Mouse (Mus musculus): ENCODE measurements around the gene Arhgef1.

DNA sequence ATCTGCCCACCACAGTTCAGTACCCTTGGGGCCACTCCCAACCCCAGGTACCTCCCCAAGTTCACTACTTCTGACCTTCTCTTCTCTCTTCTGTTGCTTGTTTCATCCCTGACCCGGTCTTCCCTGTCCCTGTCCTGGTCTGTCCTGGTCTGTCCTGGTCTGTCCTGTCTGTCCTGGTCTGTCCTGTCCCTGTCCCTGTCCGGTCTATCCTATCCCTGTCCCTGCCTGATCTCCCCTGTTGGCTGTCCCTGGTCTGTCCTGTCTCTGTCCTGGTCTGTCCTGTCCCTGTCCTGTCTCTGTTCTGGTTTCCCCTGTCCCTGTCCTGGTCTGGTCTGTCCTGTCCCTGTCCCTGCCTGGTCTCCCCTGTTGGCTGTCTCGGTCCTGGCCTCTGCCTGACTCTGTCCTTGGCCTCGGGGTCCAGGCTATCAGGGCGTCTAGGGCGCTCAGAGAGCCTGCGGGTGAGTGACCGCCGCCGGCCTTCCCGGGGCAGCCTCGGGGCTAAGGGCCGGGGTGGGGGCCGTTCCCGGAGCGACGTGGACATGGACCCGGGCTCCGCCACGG lies 16.1 kb downstream of the Arhgef1 start:
- TF ChIP-seq CTCF (IDR thresholded peaks at IDR 0.05; ENCODE audit: low read depth) (no peak), EP300 (optimal IDR thresholded peaks at IDR 0.05) (no peak)

All from stomach, postnatal 0 days (tissue).